Mouse (Mus musculus) C2C12 (cell line): ENCODE data around the gene Zfp282. TPM values are rescaled to one million over a fixed set of nuclear protein-coding genes. Genes with fewer than 3 reads are reported as not detected.

Source experiments
- H3K27me3 ChIP-seq: one replicate; pipeline ENCODE4 v1.6.1; 2011; ENCODE audit not compliant: control insufficient read depth, insufficient read depth, insufficient read length
- H3K36me3 ChIP-seq: one replicate; pipeline ENCODE4 v1.6.1; 2011; ENCODE audit not compliant: control insufficient read depth, insufficient read depth
- H3K4me3 ChIP-seq: one replicate; pipeline ENCODE4 v1.5.1; 2011; ENCODE audit warnings: mild to moderate bottlenecking, control low read depth; ENCODE audit not compliant: poor library complexity, insufficient read depth, severe bottlenecking
- H3K79me2 ChIP-seq: one replicate; pipeline ENCODE4 v1.6.1; 2011; ENCODE audit not compliant: control insufficient read depth, insufficient read depth
- H3K79me3 ChIP-seq: one replicate; pipeline ENCODE4 v1.6.1; 2011; ENCODE audit warnings: low read depth, control low read depth
- H3ac ChIP-seq: one replicate; pipeline ENCODE3; 2011; ENCODE audit warnings: low read depth; ENCODE audit not compliant: control insufficient read depth, insufficient read length
- CEBPB ChIP-seq: IDR thresholded peaks from one replicate; pipeline ENCODE4 v1.6.1; 2011; ENCODE audit warnings: low read depth, mild to moderate bottlenecking, control low read depth, moderate library complexity
- CTCF ChIP-seq: IDR thresholded peaks from one replicate; pipeline ENCODE4 v1.5.1; 2011; ENCODE audit not compliant: control insufficient read depth, insufficient read depth, insufficient read length
- FOSL1 ChIP-seq: IDR thresholded peaks from one replicate; pipeline ENCODE4 v1.8.0; 2011; ENCODE audit warnings: mild to moderate bottlenecking, low read length; ENCODE audit not compliant: poor library complexity, insufficient read depth, severe bottlenecking
- MAX ChIP-seq: IDR thresholded peaks from one replicate; pipeline ENCODE4 v1.6.1; 2011; ENCODE audit warnings: mild to moderate bottlenecking, control low read depth
- MYOD1 ChIP-seq: IDR thresholded peaks from one replicate; pipeline ENCODE4 v1.6.1; 2011; ENCODE audit warnings: low read depth; ENCODE audit not compliant: control insufficient read depth, insufficient read length
- MYOG ChIP-seq: IDR thresholded peaks from one replicate; pipeline ENCODE4 v1.6.1; 2011; ENCODE audit not compliant: control insufficient read depth, insufficient read length; ENCODE audit errors: extremely low read depth
- USF1 ChIP-seq: IDR thresholded peaks from one replicate; pipeline ENCODE4 v1.6.1; 2011; ENCODE audit warnings: low read depth, mild to moderate bottlenecking, control low read depth, moderate library complexity
- polyA plus RNA-seq: library from polyadenylated mRNA; unstranded; fragments of >200 nt; fragmentation: generic; extraction: Trizol; gene quantifications from one replicate; pipeline ENCODE4 v1.2.1, GENCODE M21; 2012; ENCODE audit warnings: missing spikeins

Zfp282 gene
- polyA plus RNA-seq, 1 experiment: 7.8 TPM

DNA sequence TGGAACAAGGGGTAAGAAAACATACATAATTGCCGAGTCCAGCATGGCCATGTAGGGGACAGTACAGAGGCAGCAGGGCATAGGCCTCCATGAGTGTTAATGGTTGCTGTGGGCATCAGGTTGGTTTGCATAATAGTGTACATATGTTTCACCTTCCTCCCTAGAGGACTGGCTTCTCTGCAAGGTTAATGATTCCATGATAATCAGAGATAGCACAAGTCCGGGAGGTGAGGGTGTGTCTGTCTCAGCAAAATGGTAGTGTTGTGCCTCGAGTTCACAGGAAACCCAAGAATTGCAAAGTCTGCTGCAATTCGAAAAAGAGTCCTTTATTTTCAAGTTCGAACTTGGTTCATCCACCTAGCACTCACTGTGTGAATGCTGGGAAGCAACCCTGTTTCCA, 40.0 kb downstream of the Zfp282 start:
- TF ChIP-seq USF1 (no peak), FOSL1 (no peak), MAX (no peak), CTCF (no peak), MYOD1 (no peak), CEBPB (no peak), MYOG (no peak)
- Histone ChIP-seq H3K79me3 (peaks cover 13% of the 10 kb centered on the region), H3K36me3 (no peaks in the 10 kb centered on the region)

DNA sequence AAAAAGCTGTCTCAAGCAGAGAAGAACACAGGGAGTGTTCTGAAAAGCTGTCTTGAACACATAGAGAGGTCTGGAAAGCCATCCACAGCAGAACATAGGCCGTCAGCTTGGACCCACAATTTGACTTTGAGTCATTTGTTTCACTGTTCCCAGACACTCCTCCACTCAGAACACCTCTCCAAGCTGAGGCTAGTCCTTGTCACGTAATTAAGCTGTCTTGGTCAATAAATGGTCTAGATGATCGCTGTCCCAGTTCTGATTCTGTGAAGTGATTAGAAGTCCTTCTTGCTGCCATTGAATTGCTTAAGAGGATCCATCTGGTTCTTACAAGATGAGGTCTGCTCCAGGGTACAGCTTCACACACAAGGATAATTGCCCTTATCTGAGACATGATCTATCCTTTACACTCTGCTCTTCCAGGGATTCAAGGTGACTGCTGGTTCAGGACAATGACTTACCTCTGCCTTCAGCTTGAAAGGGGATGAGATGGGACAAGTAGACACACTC, 41.8 kb downstream of the Zfp282 start:
- H3ac ChIP-seq: no peak overlapping the region
- TF ChIP-seq CEBPB (no peak), FOSL1 (no peak), MAX (no peak), MYOD1 (no peak), USF1 (no peak), CTCF (no peak), MYOG (no peak)
- no peaks in the 10 kb centered on the region for H3K27me3 ChIP-seq
- H3K36me3 ChIP-seq: peaks cover 3% of the 10 kb centered on the region
- H3K79me2 ChIP-seq: peaks cover 32% of the 10 kb centered on the region
- H3K4me3 ChIP-seq: no peak overlapping the region
- H3K79me3 ChIP-seq: peaks cover 29% of the 10 kb centered on the region

More for the DNA sequence above, 40.0 kb downstream of the Zfp282 start:
- H3ac ChIP-seq: no peak overlapping the region
- H3K4me3 ChIP-seq: no peak overlapping the region
- H3K79me2 ChIP-seq: peaks cover 15% of the 10 kb centered on the region
- no peaks in the 10 kb centered on the region for H3K27me3 ChIP-seq

DNA sequence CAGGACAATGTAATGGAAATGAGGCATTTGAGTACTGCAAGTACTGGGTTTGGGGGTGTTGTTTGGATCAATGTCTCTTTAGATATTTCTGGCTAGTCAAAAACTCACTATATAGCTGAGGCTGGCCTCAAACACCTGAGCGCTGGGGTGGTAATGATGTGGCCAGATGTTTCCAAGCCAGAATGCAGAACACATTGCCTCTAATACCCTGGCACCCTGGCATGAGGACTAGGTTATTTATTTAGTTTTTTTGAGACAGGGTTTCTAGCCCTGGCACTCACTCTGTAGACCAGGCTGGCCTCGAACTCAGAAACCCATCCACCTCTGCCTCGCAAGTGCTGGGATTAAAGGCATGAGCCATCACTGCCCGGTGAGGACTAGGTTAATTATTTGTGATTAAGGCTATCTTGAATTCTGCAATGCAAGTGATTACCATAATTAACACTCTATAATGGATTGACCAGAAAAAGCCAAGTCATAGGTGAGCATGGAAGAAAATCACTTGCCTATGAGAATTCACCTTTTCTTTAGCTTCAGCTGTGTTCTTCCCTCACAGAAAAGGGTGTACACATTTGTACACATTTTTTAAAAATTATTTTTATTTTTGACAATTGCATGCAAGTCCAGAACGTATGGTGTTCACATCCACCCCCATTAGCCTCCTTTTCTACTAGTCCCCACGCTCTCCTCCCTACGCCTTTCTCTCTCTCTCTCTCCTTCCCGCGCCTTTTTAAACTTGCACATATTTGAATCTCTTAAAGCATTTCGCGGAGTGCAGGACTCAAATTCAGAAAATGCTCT, 42.8 kb downstream of the Zfp282 start:
- no peak for TF ChIP-seq USF1
- no peak for TF ChIP-seq CEBPB
- TF ChIP-seq MAX: no peak
- TF ChIP-seq FOSL1: no peak
- TF ChIP-seq MYOD1: no peak
- no peak for TF ChIP-seq CTCF
- TF ChIP-seq MYOG: no peak
- H3ac ChIP-seq: peak overlapping the region; percentile 51

GRCm38 (mm10) chr6:47920447-47921340, 43.7 kb downstream of the Zfp282 start, which contains the start of gene Zfp212:
Gene Zfp212 (plus strand): TSS chr6:47920476.
- Histone ChIP-seq H3K4me3 (peak within 1 kb of the TSS; percentile 71), H3K36me3 (peaks cover 3% of the 10 kb centered on the region), H3K79me2 (peaks cover 51% of the 10 kb centered on the region), H3ac (peak within 1 kb of the TSS; percentile 99), H3K79me3 (peaks cover 46% of the 10 kb centered on the region), H3K27me3 (no peaks in the 10 kb centered on the region)
- peak; percentile 42 for TF ChIP-seq CEBPB
- peak; percentile 33 for TF ChIP-seq MAX
- peak; percentile 41 for TF ChIP-seq CTCF
- TF ChIP-seq FOSL1: no peak
- TF ChIP-seq MYOD1: no peak

More for the DNA sequence above, 42.8 kb downstream of the Zfp282 start:
- peaks cover 3% of the 10 kb centered on the region for H3K36me3 ChIP-seq
- peaks cover 39% of the 10 kb centered on the region for H3K79me3 ChIP-seq
- peaks cover 43% of the 10 kb centered on the region for H3K79me2 ChIP-seq
- H3K27me3 ChIP-seq: no peaks in the 10 kb centered on the region
- H3K4me3 ChIP-seq: peak overlapping the region; percentile 71

GRCm38 (mm10) chr6:47942461-47942860, 65.5 kb downstream of the Zfp282 start:
- Histone ChIP-seq H3K36me3 (no peaks in the 10 kb centered on the region), H3K79me2 (no peaks in the 10 kb centered on the region), H3ac (no peak overlapping the region), H3K27me3 (no peaks in the 10 kb centered on the region), H3K4me3 (no peak overlapping the region), H3K79me3 (no peaks in the 10 kb centered on the region)
- TF ChIP-seq MYOD1 (no peak), FOSL1 (no peak), MYOG (no peak), CTCF (no peak), CEBPB (no peak), USF1 (no peak), MAX (no peak)
